Mouse (Mus musculus): ENCODE measurements at regions not wholly inside any gene's neighbourhood (a gene's known extent, or its start where the extent isn't known, plus 50 kb on each side); places are given as distances from the start of the nearest gene placed in this dataset.
A peak's percentile ranks its signal among the peaks of the same experiment; 100 is the strongest.

GRCm38 (mm10) chr16:23680434-23680833, 159.8 kb upstream of the Masp1 start:
- DNase-seq: no peak

DNA sequence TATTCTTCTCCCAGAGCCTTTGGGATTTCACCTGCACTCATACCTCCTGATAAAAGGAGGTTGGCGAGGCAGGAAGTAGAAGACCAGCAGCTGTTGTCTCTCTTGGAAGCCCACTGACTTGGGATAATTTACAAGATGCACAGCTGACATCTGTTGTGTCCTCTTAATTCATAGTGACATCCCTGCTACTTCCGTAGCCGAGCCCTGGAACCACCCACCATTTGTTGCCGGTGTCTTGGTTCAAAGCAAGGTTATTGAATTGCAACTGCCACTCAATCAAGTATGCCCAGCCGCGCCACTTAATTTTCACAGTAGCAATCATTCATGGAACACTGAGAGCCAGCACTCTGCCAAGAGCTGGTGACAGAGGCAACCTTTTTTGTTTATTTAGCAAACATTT, 151.8 kb upstream of the Masp1 start:
- no peak for DNase-seq

DNA sequence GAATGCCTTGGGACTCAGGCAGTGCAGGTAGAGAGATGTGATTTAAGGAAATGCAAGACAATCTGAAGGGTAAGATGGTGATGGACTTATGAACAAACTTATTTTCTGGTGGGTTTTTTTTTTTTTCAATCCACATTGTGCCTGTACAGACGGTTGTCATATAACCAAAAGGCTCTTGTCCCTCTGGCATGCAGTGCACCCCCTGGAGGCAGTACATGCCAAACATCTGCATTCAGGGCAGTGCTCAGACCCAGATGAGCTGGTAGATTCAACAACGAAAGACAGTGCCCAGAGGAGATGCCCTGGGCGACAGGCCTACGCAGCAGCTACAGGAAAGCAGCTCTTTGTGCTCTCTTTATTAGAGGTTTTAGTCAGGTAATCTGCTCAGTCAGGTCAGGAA, 149.5 kb upstream of the Masp1 start:
- peak in 1 of 2 experiments; percentile 8 for DNase-seq

DNA sequence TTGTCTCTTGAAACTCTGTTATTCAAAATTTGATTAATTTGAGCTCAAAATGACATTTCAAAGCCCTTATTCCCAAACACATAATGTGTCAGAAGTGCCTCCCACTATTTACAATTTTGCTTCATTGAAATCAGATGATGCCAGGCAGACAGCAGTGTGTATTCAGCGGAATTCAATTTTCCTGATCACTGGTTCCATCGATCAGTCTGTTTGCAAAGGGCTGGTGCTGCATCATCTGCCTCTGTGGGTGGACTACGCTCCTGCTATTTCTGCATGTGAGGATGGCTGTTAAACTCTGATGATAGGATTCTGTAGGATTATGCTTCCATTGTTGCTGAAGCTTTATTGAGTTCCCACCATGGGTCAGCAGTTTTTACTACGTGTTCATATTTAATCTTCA, 149.0 kb upstream of the Masp1 start:
- DNase-seq: no peak

All from adrenal gland, postnatal 36 days (tissue).